Mouse (Mus musculus): ENCODE results near the gene Nln.

Nln gene

DNA sequence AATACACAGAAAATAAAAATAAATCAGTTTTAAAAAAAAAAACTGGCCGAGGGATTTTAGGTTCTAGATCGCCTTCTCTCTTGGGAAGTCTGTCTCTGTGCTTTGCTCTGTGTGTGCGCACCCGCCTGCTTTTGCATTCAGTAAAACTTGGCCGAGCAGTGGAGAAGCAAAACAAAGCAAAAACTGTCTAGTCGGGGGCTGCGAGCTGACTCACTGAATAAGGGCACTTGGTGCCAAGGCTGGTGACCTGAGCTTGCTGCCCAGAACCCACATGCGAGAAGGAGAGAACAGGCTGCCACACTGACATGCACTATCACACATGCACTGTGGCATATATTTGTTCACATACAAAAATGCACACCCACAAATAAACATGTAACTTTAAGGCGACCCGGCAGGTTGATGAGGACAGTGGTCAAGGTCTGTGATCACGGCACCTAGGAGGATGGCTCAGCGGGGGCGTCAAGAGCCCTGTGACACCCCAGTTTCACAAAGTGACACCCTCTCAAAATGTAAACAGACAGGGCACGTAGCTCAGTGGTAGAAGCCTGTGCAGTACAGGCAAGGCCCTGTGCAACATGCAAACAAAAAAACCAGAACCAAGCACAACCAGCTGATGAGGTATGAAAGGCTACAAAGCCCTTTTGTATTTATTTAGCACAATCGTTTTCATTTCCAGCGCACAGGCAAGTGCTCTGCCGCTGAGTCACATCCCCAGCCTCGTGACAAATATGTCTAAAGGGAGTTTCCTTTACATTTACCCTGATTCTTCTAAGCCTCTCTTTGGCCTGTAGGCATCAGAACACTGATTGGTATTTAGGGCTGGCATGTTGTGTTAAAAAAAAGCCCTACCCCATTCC, 93.9 kb downstream of the Nln start:
- peak; percentile 71 for DNase-seq (ENCODE audit: low read depth, low spot score)

- DNase-seq (ENCODE audit: low read depth, low spot score) = no peak
Observed at GRCm38 (mm10) chr13:104014038-104014437, 95.4 kb downstream of the Nln start.

DNA sequence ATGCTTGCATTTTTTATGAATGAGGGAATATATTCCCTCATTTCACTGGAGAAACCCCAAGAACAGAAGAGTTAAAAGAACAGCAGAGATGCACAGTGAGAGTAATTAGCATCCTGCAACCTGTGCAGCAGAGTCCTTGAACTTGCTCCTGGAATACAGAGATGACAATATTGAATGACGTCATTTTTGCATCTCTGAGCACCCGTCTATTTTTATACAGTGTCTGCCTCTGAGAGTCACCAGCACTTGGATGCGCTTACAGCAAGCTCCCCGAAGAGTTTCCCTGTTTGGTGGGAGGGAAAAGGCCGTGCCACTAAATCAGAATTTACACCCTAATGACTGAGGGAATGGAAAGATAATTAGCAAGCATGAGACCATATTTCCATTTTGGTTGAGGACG, 96.0 kb downstream of the Nln start:
- DNase-seq (ENCODE audit: low read depth, low spot score) = no peak

- no peak for DNase-seq (ENCODE audit: low read depth, low spot score)
Observed at GRCm38 (mm10) chr13:104012214-104012833, 97.1 kb downstream of the Nln start.

- no peak for DNase-seq (ENCODE audit: low read depth, low spot score)
Observed at GRCm38 (mm10) chr13:104011289-104011688, 98.1 kb downstream of the Nln start.

GRCm38 (mm10) chr13:104005231-104005845, 104.1 kb downstream of the Nln start:
- DNase-seq (ENCODE audit: low read depth, low spot score) = no peak

GRCm38 (mm10) chr13:103994085-103994455, 115.3 kb downstream of the Nln start:
- peak; percentile 50 for DNase-seq (ENCODE audit: low read depth, low spot score)

DNA sequence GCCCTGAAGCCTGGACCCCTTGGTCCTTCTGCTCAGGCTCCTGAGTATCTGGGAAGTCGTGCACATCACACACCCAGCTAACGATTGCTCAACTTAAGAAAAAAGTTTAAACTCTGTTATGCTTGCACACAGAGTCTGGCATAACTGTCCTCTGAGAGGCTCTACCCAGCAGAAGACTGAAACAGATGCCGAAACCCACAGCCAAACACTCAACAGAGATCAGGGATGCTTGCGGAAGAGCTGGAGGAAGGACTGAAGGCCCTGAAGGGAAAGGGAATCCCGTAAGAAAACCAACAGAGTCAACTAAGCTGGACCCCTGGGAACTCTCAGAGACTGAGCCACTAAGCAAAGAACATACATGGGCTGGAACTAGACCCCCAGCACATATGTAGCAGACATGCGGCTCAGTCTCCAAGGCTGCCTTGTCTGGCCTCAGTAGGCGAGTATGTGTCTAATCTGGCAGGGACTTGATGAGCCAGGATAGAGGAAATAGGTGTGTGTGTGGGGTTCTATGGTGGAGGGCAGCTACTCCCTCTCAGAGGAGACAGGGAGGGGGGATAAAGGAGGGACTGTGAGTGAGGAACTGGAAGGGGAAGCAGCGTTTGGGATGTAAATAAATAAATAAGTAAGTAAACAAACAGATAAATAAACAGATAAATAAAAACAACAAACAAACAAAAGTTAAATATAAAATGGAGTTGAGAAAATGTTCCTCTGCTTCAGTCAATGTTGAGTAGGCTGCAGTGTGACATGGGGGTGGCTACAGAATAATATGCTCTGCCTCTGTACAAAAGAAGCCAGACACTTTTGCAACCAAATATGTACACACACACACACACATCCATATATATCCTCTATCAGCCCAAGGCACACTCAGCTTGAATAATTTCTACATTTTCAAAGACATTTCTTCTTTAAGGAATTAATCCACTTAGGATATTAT, 116.0 kb downstream of the Nln start:
- no peak for DNase-seq (ENCODE audit: low read depth, low spot score)

DNA sequence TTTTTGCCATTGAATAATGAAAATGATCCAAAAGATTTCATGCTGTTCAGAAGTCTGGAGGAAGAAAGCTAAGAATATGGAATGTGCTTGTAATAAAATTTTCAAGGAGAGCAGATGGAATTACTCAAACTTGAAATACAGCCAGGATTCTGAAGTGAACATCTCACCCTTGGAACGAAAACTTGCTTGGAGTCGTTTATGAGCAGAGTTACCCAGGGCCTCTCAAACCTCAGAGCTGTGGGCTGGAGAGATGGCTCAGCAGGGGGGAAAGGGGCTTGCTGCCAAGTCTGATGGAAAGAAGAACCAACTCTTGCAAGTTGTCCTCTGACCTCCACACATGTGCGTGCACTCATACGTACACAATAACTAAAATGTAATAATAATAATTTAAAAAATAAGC, 122.8 kb downstream of the Nln start:
- peak; percentile 70 for DNase-seq (ENCODE audit: low read depth, low spot score)

DNA sequence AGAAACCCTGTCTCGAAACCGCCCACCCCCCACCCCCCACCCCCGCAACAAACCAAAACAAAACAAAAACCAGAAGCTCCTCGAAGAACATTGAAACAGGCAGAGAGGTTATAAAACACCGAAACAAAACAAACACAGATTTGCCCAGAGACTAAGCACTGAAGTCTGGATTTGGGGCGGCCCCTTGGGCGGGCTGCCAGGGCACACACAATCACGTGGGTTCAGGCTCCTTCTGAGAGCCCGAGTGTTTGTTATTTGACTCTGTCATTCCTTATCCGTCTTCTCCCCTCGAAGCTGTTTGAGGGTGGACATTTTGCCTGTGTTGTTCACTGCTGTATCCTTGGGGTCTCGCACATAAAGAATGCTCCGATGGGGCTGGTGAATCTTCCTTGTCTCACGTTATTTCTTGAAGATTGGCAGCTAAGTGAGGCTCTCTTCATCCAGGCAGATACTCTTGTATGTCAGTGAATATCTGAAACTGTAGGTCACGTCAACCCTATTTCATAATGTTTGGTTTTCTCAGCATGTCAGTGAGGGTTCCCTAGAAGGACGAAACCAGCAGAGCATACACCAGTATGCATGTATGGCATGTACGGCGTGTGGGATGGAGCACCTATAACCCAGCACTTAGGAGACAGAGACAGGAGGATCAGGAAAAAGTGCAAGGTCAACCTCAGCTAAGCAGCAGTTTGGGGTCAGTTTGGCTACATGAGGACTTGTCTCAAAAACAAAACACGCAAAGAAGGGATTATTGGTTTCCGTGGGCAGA, 123.7 kb downstream of the Nln start:
- no peak for DNase-seq (ENCODE audit: low read depth, low spot score)

DNA sequence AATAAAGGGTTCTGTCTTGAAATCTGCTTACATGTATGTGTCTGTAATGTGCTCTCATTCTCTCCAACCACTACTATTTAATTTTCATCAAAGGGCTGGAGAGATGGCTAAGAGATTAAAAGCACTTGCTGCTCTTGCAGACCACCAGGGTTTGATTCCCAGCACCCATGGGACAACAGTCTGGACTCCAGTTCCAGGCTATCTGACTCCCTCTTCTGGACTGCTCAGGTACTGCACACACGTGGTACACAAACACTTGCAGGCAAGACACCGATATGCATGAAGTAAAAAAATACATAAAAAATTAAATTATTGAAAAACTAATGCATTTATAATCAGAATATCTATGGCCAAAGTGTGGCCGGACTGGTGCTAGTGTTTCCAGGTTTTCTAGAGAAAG, 127.0 kb downstream of the Nln start:
- no peak for DNase-seq (ENCODE audit: low read depth, low spot score)

- no peak for DNase-seq (ENCODE audit: low read depth, low spot score)
Observed at GRCm38 (mm10) chr13:103980414-103980813, 129.0 kb downstream of the Nln start.

DNA sequence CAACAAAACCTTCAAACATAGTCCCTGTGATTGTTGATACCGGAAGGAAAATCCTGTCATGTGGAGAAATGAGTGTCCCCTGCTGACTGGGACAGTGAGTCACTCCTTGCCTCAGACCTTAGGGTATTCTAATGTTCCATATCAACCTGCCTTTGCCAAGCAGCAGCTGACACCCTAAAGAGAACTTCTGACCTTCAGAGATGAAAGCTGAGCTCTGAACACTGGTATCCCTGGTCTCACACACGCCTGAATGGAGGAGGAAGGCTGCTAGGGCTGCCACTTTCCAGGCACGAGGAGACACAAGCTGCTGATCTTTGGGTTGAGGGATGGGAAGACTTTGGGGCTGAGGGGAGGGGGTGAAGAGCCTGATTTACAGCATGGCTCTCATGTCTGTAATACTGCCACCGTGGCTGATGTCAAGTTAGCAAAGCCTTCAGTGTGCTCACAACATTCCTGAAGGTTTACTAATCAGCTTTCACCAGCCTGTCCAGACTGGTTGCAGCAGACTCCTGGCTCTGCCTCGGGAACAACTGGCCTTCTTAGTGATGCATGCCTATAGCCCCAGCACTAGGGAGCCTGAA, 131.0 kb downstream of the Nln start:
- DNase-seq (ENCODE audit: low read depth, low spot score) = no peak

GRCm38 (mm10) chr13:103977844-103978243, 131.6 kb downstream of the Nln start:
- DNase-seq (ENCODE audit: low read depth, low spot score) = no peak

- no peak for DNase-seq (ENCODE audit: low read depth, low spot score)
Observed at GRCm38 (mm10) chr13:103976181-103976724, 133.2 kb downstream of the Nln start.

DNA sequence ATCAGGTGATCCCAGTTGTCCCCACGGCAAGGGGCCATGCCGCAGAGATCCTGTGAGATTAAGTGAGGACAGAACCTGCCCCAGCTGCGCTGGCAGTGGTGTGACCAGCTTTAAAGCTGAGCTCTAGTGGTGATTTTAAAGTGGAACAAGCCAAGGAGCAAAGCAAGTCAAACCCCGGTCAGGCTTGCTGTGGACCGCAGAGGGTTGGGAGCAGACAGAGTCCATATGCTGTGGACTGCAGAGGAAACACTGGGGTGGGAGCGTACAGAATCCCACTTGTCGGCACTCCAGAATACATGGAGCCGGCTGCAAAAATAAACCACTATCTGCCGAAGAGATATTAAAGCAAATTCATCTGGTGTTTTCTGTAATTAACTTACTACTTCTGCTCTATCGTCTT, 134.3 kb downstream of the Nln start:
- no peak for DNase-seq (ENCODE audit: low read depth, low spot score)

DNA sequence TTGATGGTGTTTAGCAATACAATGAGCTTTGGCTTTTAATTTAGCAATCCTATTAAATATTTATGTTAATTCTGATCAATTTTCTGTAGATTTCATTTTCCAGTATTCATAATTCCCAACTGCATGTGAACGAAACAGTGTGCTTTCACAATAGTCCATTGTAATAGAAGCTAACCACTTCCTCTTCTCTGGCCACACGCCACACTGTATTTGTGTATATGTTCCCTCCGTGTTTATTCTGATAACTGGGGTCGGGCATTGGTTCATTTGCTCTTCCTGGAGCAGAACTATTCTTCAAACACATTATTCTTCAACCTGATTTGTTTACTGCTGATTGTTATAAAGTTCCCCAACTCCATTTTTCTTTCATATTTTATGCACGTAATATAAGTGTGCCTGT, 135.4 kb downstream of the Nln start:
- no peak for DNase-seq (ENCODE audit: low read depth, low spot score)
